ENCODE assay signal across 22 mouse cellular contexts in genomic region chr2:118713631-118714030, GRCm38 (mm10). TPM values are rescaled to one million over a fixed set of nuclear protein-coding genes. Genes with fewer than 3 reads are reported as not detected.
DNase-seq lines count a peak whose midpoint lies in the region; ATAC-seq and TF ChIP-seq lines count a peak whose summit lies in the region.
"Had no signal": no experiment of that assay in that cellular context is flagged by ENCODE, and none has a peak within 500 bp of the region (broad histone marks: within the 10 kb centered on the region; RNA-seq: fewer than 3 reads in every experiment).

No protein-coding gene starts in this region.

- H3K36me3 ChIP-seq in liver, embryonic 12.5 days: no peaks in the 10 kb centered on the region
- H3K36me3 ChIP-seq: embryonic facial prominence, embryonic 10.5 days; heart, embryonic 13.5 days; hindbrain, embryonic 15.5 days had no signal

- no peak for TF ChIP-seq CTCF in left cerebral cortex, adult 2 months (IDR thresholded peaks at IDR 0.05)
- no peak for TF ChIP-seq CTCF in olfactory bulb, adult 2 months (IDR thresholded peaks at IDR 0.05; ENCODE audit: insufficient read depth, low read depth, low read length)

- no peak for TF ChIP-seq POLR2A in olfactory bulb, adult 2 months (IDR thresholded peaks at IDR 0.05; ENCODE audit: insufficient read depth, low read depth, low read length)

- ATAC-seq in liver, embryonic 12.5 days: no peak
- ATAC-seq: activated CD4-positive, CD25-positive, alpha-beta regulatory T cell, adult 4 months; Patski had no signal

- H3K4me1 ChIP-seq in olfactory bulb, adult 2 months (ENCODE audit: control insufficient read depth, insufficient read depth, low read length): peaks cover 66% of the 10 kb centered on the region
- peaks cover 18% of the 10 kb centered on the region for H3K4me1 ChIP-seq in liver, embryonic 12.5 days

- H3K27ac ChIP-seq in left cerebral cortex, adult 2 months: peak overlapping the region; percentile 63
- H3K27ac ChIP-seq in olfactory bulb, adult 2 months (ENCODE audit: insufficient read depth, low read depth, low read length): peak overlapping the region; percentile 54; the same call in 1 of the 2 replicates
- H3K27ac ChIP-seq in liver, embryonic 12.5 days: no peak overlapping the region
- H3K27ac ChIP-seq: embryonic facial prominence, embryonic 10.5 days; heart, embryonic 13.5 days had no signal

- peaks cover 71% of the 10 kb centered on the region for H3K27me3 ChIP-seq in liver, embryonic 12.5 days (replicated peaks)

- DNase-seq in left cerebral cortex, adult 2 months (ENCODE audit: extremely low spot score in 1 of 2, low spot score in 2 of 2): no peak
- no peak for DNase-seq in left cerebral cortex, adult 11 months (ENCODE audit: low spot score)
- peak; percentile 72 for DNase-seq in A20 (ENCODE audit: low read depth, low spot score)
- DNase-seq in B cell, adult 2 months: peak; percentile 65 to 75
- no peak for DNase-seq in adrenal gland, postnatal 25 days
- DNase-seq: adrenal gland, adult 2 months; cerebellum, adult 11-12 months; cerebellum, adult 9-11 months; cerebellum, postnatal 36 days; gastrocnemius, postnatal 36 days; heart, adult 11 months; heart, postnatal 36 days had no signal

- no peak overlapping the region for H3K9ac ChIP-seq in liver, embryonic 12.5 days
- H3K9ac ChIP-seq: hindbrain, embryonic 15.5 days had no signal

- H3K4me2 ChIP-seq in liver, embryonic 12.5 days: no peak overlapping the region
- H3K4me2 ChIP-seq: heart, embryonic 13.5 days; hindbrain, embryonic 15.5 days had no signal

- H3K4me3 ChIP-seq in left cerebral cortex, adult 2 months: no peak overlapping the region
- H3K4me3 ChIP-seq in olfactory bulb, adult 2 months (ENCODE audit: insufficient read depth, low read depth, low read length): no peak overlapping the region
- H3K4me3 ChIP-seq in liver, embryonic 12.5 days: no peak overlapping the region
- H3K4me3 ChIP-seq: embryonic facial prominence, embryonic 10.5 days; heart, embryonic 13.5 days; hindbrain, embryonic 15.5 days had no signal

- no peaks in the 10 kb centered on the region for H3K9me3 ChIP-seq in liver, embryonic 12.5 days (replicated peaks)
- H3K9me3 ChIP-seq: embryonic facial prominence, embryonic 10.5 days; heart, embryonic 13.5 days; hindbrain, embryonic 15.5 days had no signal

- 96% methylated on average over 6 of the region's 6 CpGs for WGBS in olfactory bulb, adult 2 months
- WGBS in liver, embryonic 12.5 days (ENCODE audit: insufficient replicate concordance): 63% methylated on average over 6 of the region's 6 CpGs

- intact Hi-C loops in left cerebral cortex, adult 2 months (cut with DNase I): no loop called here

RNA-seq across cellular contexts. Expression of gene Ankrd63, which starts 9.9 kb away (rescaled TPM):
- total RNA-seq in left cerebral cortex, adult 2 months (2021): 10 to 100 TPM; 22.3 to 28.5 TPM
- not detected in 2 replicates for polyA plus RNA-seq in olfactory bulb, adult 2 months (2012; ENCODE audit: insufficient read depth, insufficient read length, low replicate concordance, missing spikeins)
- 0.07 TPM in 1 of 2 replicates, not detected in the other for polyA plus RNA-seq in liver, embryonic 12.5 days (2016; fragmentation: Nextera tagmentation; extraction: Ambion mirVana)
- total RNA-seq in adrenal gland, postnatal 25 days (2021): 0.27 and 0.67 TPM in 2 replicates
- total RNA-seq: gastrocnemius, adult 8-10 months; gastrocnemius, postnatal 36 days had no signal
- polyA plus RNA-seq: activated CD4-positive, CD25-positive, alpha-beta regulatory T cell, adult 4 months; embryonic facial prominence, embryonic 10.5 days; hindbrain, embryonic 11.5 days had no signal

RNA-seq across cellular contexts. Expression of gene Plcb2, which starts 14.6 kb away (rescaled TPM):
- total RNA-seq in left cerebral cortex, adult 2 months (2021): 1 to 10 TPM; 2.3 to 3.2 TPM
- not detected in 2 replicates for polyA plus RNA-seq in olfactory bulb, adult 2 months (2012; ENCODE audit: insufficient read depth, insufficient read length, low replicate concordance, missing spikeins)
- polyA plus RNA-seq in liver, embryonic 12.5 days (2016; fragmentation: Nextera tagmentation; extraction: Ambion mirVana): 2.5 and 2.6 TPM in 2 replicates
- 0.76 and 2.1 TPM in 2 replicates for total RNA-seq in adrenal gland, postnatal 25 days (2021)
- polyA plus RNA-seq: C2C12 had no signal

RNA-seq across cellular contexts. Expression of gene Inafm2, which starts 31.9 kb away (rescaled TPM):
- total RNA-seq in left cerebral cortex, adult 2 months (2021): 10 to 100 TPM; 42.7 to 47.9 TPM
- polyA plus RNA-seq in olfactory bulb, adult 2 months (2012; ENCODE audit: insufficient read depth, insufficient read length, low replicate concordance, missing spikeins): not detected in 2 replicates
- 23.1 TPM in 2 replicates for polyA plus RNA-seq in liver, embryonic 12.5 days (2016; fragmentation: Nextera tagmentation; extraction: Ambion mirVana)
- total RNA-seq in adrenal gland, postnatal 25 days (2021): 33.9 and 37.3 TPM in 2 replicates

RNA-seq across cellular contexts. Expression of gene Ccdc9b, which starts 48.8 kb away (rescaled TPM):
- total RNA-seq in left cerebral cortex, adult 2 months (2021): 1 to 10 TPM; 4.0 to 4.7 TPM
- not detected in 2 replicates for polyA plus RNA-seq in olfactory bulb, adult 2 months (2012; ENCODE audit: insufficient read depth, insufficient read length, low replicate concordance, missing spikeins)
- polyA plus RNA-seq in liver, embryonic 12.5 days (2016; fragmentation: Nextera tagmentation; extraction: Ambion mirVana): 0.36 and 0.39 TPM in 2 replicates
- total RNA-seq in adrenal gland, postnatal 25 days (2021): 6.1 and 8.1 TPM in 2 replicates
- polyA plus RNA-seq: activated CD4-positive, CD25-positive, alpha-beta regulatory T cell, adult 4 months had no signal

RNA-seq across cellular contexts. Expression of gene Pak6, which starts 50.5 kb away (rescaled TPM):
- 100 to 1,000 TPM in 1 of 2 experiments, 10 to 100 TPM in 1; 96.4 to 102 TPM for total RNA-seq in left cerebral cortex, adult 2 months (2021)
- polyA plus RNA-seq in olfactory bulb, adult 2 months (2012; ENCODE audit: insufficient read depth, insufficient read length, low replicate concordance, missing spikeins): not detected in 2 replicates
- polyA plus RNA-seq in liver, embryonic 12.5 days (2016; fragmentation: Nextera tagmentation; extraction: Ambion mirVana): 1.4 and 1.9 TPM in 2 replicates
- total RNA-seq in adrenal gland, postnatal 25 days (2021): 22.6 and 23.1 TPM in 2 replicates
- total RNA-seq: gastrocnemius, adult 8-10 months had no signal
- polyA plus RNA-seq: activated CD4-positive, CD25-positive, alpha-beta regulatory T cell, adult 4 months had no signal

Comparison
In these comparisons a context has a peak if more than half of its experiments do, and no peak if none do; other contexts are left out.
1. DNase-seq: peak in A20 (single experiment) and B cell, adult 2 months (2 of 2); none in left cerebral cortex, adult 2 months (0 of 2), left cerebral cortex, adult 11 months (single experiment) and adrenal gland, postnatal 25 days (single experiment).
2. RNA of gene Ankrd63, which starts 9.9 kb away (total RNA-seq): 22.3 to 28.5 TPM in left cerebral cortex, adult 2 months; 0.27 to 0.67 TPM in adrenal gland, postnatal 25 days; every median in the first group is over 10 times any median in the second.